Mouse (Mus musculus): ENCODE measurements at regions not wholly inside any gene's neighbourhood (a gene's known extent, or its start where the extent isn't known, plus 50 kb on each side); places are given as distances from the start of the nearest gene placed in this dataset.

GRCm38 (mm10) chr6:36004701-36005100 lies 383.2 kb upstream of the Chrm2 start:
- WGBS = 46% methylated on average over 1 of the region's 1 CpGs
- Histone ChIP-seq H3K4me1 (no peaks in the 10 kb centered on the region), H3K9ac (no peak overlapping the region), H3K36me3 (replicated peaks) (no peaks in the 10 kb centered on the region), H3K27me3 (no peaks in the 10 kb centered on the region), H3K27ac (no peak overlapping the region), H3K4me3 (replicated peaks) (no peak overlapping the region), H3K9me3 (no peaks in the 10 kb centered on the region), H3K4me2 (no peak overlapping the region)
- ATAC-seq (ENCODE audit: low FRiP score) = 0 out of 2 replicates have a peak, but pooled peaks have one; percentile 55

GRCm38 (mm10) chr6:36002090-36002489 lies 385.8 kb upstream of the Chrm2 start:
- H3K27ac ChIP-seq = no peak overlapping the region
- H3K9ac ChIP-seq = no peak overlapping the region
- H3K4me2 ChIP-seq = no peak overlapping the region
- no peaks in the 10 kb centered on the region for H3K27me3 ChIP-seq
- no peaks in the 10 kb centered on the region for H3K36me3 ChIP-seq (replicated peaks)
- WGBS = 78% methylated on average over 3 of the region's 3 CpGs
- H3K4me1 ChIP-seq = no peaks in the 10 kb centered on the region; the same call in 1 of the 2 replicates
- ATAC-seq (ENCODE audit: low FRiP score) = no peak
- no peaks in the 10 kb centered on the region for H3K9me3 ChIP-seq
- no peak overlapping the region for H3K4me3 ChIP-seq (replicated peaks)

GRCm38 (mm10) chr6:35988891-35989290 lies 399.0 kb upstream of the Chrm2 start:
- no peak overlapping the region for H3K9ac ChIP-seq
- no peak overlapping the region for H3K27ac ChIP-seq
- no peaks in the 10 kb centered on the region for H3K36me3 ChIP-seq (replicated peaks)
- H3K27me3 ChIP-seq = no peaks in the 10 kb centered on the region
- no peak for ATAC-seq (ENCODE audit: low FRiP score)
- no peak overlapping the region for H3K4me2 ChIP-seq
- H3K4me3 ChIP-seq (replicated peaks) = no peak overlapping the region
- H3K9me3 ChIP-seq = no peaks in the 10 kb centered on the region
- H3K4me1 ChIP-seq = no peaks in the 10 kb centered on the region
- 77% methylated on average over 3 of the region's 3 CpGs for WGBS

- Histone ChIP-seq H3K27ac (no peak overlapping the region), H3K9ac (no peak overlapping the region), H3K4me1 (no peaks in the 10 kb centered on the region), H3K9me3 (no peaks in the 10 kb centered on the region), H3K36me3 (replicated peaks) (no peaks in the 10 kb centered on the region), H3K4me2 (no peak overlapping the region), H3K4me3 (replicated peaks) (no peak overlapping the region), H3K27me3 (no peaks in the 10 kb centered on the region)
- WGBS = 98% methylated on average over 1 of the region's 1 CpGs
- no peak for ATAC-seq (ENCODE audit: low FRiP score)
These were observed 400.4 kb upstream of the Mtpn start for GRCm38 (mm10) chr6:35940071-35940470.

- Histone ChIP-seq H3K27ac (no peak overlapping the region), H3K9me3 (no peaks in the 10 kb centered on the region), H3K27me3 (no peaks in the 10 kb centered on the region), H3K9ac (no peak overlapping the region), H3K4me2 (no peak overlapping the region), H3K4me3 (replicated peaks) (no peak overlapping the region), H3K4me1 (no peaks in the 10 kb centered on the region), H3K36me3 (replicated peaks) (no peaks in the 10 kb centered on the region)
- no peak for ATAC-seq (ENCODE audit: low FRiP score)
These were observed 384.5 kb upstream of the Mtpn start for GRCm38 (mm10) chr6:35924189-35924588.

GRCm38 (mm10) chr6:35897990-35898389 lies 358.3 kb upstream of the Mtpn start:
- H3K27ac ChIP-seq = no peak overlapping the region
- H3K27me3 ChIP-seq = no peaks in the 10 kb centered on the region
- H3K4me1 ChIP-seq = no peaks in the 10 kb centered on the region
- H3K9me3 ChIP-seq = no peaks in the 10 kb centered on the region
- no peaks in the 10 kb centered on the region for H3K36me3 ChIP-seq (replicated peaks)
- no peak for ATAC-seq (ENCODE audit: low FRiP score)
- no peak overlapping the region for H3K4me2 ChIP-seq
- 56% methylated on average over 2 of the region's 2 CpGs for WGBS
- H3K4me3 ChIP-seq (replicated peaks) = no peak overlapping the region
- no peak overlapping the region for H3K9ac ChIP-seq

- Histone ChIP-seq H3K9ac (no peak overlapping the region), H3K36me3 (replicated peaks) (no peaks in the 10 kb centered on the region), H3K9me3 (no peaks in the 10 kb centered on the region), H3K27me3 (no peaks in the 10 kb centered on the region), H3K27ac (no peak overlapping the region), H3K4me1 (no peaks in the 10 kb centered on the region), H3K4me3 (replicated peaks) (no peak overlapping the region), H3K4me2 (no peak overlapping the region)
- ATAC-seq (ENCODE audit: low FRiP score) = no peak
- WGBS = 90% methylated on average over 2 of the region's 2 CpGs
These were observed 356.0 kb upstream of the Mtpn start for GRCm38 (mm10) chr6:35895692-35896091.

- WGBS = 87% methylated on average over 6 of the region's 6 CpGs
- Histone ChIP-seq H3K9me3 (no peaks in the 10 kb centered on the region), H3K4me3 (replicated peaks) (no peak overlapping the region)
These were observed 335.0 kb upstream of the Mtpn start for GRCm38 (mm10) chr6:35874671-35875070.

GRCm38 (mm10) chr6:35871388-35871787 lies 331.7 kb upstream of the Mtpn start:
- H3K9ac ChIP-seq = no peak overlapping the region
- no peaks in the 10 kb centered on the region for H3K27me3 ChIP-seq
- no peak overlapping the region for H3K4me2 ChIP-seq
- no peaks in the 10 kb centered on the region for H3K36me3 ChIP-seq (replicated peaks)
- H3K4me3 ChIP-seq (replicated peaks) = no peak overlapping the region
- H3K27ac ChIP-seq = no peak overlapping the region
- no peaks in the 10 kb centered on the region for H3K4me1 ChIP-seq
- no peaks in the 10 kb centered on the region for H3K9me3 ChIP-seq
- ATAC-seq (ENCODE audit: low FRiP score) = no peak
- 73% methylated on average over 7 of the region's 7 CpGs for WGBS

More at GRCm38 (mm10) chr6:35874671-35875070, 335.0 kb upstream of the Mtpn start:
- no peaks in the 10 kb centered on the region for H3K27me3 ChIP-seq
- no peaks in the 10 kb centered on the region for H3K36me3 ChIP-seq (replicated peaks)
- no peak overlapping the region for H3K4me2 ChIP-seq
- H3K4me1 ChIP-seq = no peaks in the 10 kb centered on the region
- no peak for ATAC-seq (ENCODE audit: low FRiP score)
- no peak overlapping the region for H3K9ac ChIP-seq
- H3K27ac ChIP-seq = no peak overlapping the region

- Histone ChIP-seq H3K4me1 (no peaks in the 10 kb centered on the region), H3K9ac (no peak overlapping the region), H3K4me2 (no peak overlapping the region), H3K36me3 (replicated peaks) (no peaks in the 10 kb centered on the region), H3K9me3 (no peaks in the 10 kb centered on the region), H3K27me3 (no peaks in the 10 kb centered on the region), H3K4me3 (replicated peaks) (no peak overlapping the region), H3K27ac (no peak overlapping the region)
- 86% methylated on average over 6 of the region's 6 CpGs for WGBS
- ATAC-seq (ENCODE audit: low FRiP score) = no peak
These were observed 324.5 kb upstream of the Mtpn start for GRCm38 (mm10) chr6:35864218-35864617.

GRCm38 (mm10) chr6:35853993-35854392 lies 314.3 kb upstream of the Mtpn start:
- H3K9ac ChIP-seq = no peak overlapping the region
- WGBS = 91% methylated on average over 5 of the region's 5 CpGs
- no peak for ATAC-seq (ENCODE audit: low FRiP score)

GRCm38 (mm10) chr6:35816657-35817056 lies 277.0 kb upstream of the Mtpn start:
- H3K36me3 ChIP-seq (replicated peaks) = no peaks in the 10 kb centered on the region
- no peaks in the 10 kb centered on the region; the same call in 1 of the 2 replicates for H3K4me1 ChIP-seq
- no peak overlapping the region for H3K4me2 ChIP-seq
- no peak overlapping the region for H3K4me3 ChIP-seq (replicated peaks)
- no peaks in the 10 kb centered on the region for H3K9me3 ChIP-seq
- H3K27me3 ChIP-seq = no peaks in the 10 kb centered on the region
- no peak overlapping the region for H3K9ac ChIP-seq
- no peak for ATAC-seq (ENCODE audit: low FRiP score)
- 89% methylated on average over 16 of the region's 16 CpGs for WGBS
- no peak overlapping the region for H3K27ac ChIP-seq

More at GRCm38 (mm10) chr6:35853993-35854392, 314.3 kb upstream of the Mtpn start:
- Histone ChIP-seq H3K4me3 (replicated peaks) (no peak overlapping the region), H3K4me1 (no peaks in the 10 kb centered on the region), H3K4me2 (no peak overlapping the region), H3K9me3 (no peaks in the 10 kb centered on the region), H3K36me3 (replicated peaks) (no peaks in the 10 kb centered on the region), H3K27me3 (no peaks in the 10 kb centered on the region), H3K27ac (no peak overlapping the region)

GRCm38 (mm10) chr6:35814476-35814875 lies 274.8 kb upstream of the Mtpn start:
- Histone ChIP-seq H3K27ac (no peak overlapping the region), H3K36me3 (replicated peaks) (no peaks in the 10 kb centered on the region), H3K4me1 (no peaks in the 10 kb centered on the region; the same call in 1 of the 2 replicates), H3K4me3 (replicated peaks) (no peak overlapping the region), H3K9me3 (no peaks in the 10 kb centered on the region), H3K4me2 (no peak overlapping the region), H3K9ac (no peak overlapping the region), H3K27me3 (no peaks in the 10 kb centered on the region)
- ATAC-seq (ENCODE audit: low FRiP score) = no peak
- 88% methylated on average over 5 of the region's 5 CpGs for whole genome bisulfite sequencing

Measured in forebrain, embryonic 12.5 days (tissue).